Mouse (Mus musculus) stomach, embryonic 15.5 days (tissue): ENCODE results near the gene Slc4a2. TPM values are rescaled to one million over a fixed set of nuclear protein-coding genes. Genes with fewer than 3 reads are reported as not detected.

Experiments used
- ATAC-seq: fragments of 200-750 bp; cut with Nextera tagmentation; 2 replicates; pipeline ENCODE4 v1.8.0; 2017; ENCODE audit warnings: low read depth, moderate number of reproducible peaks, moderate TSS enrichment; ENCODE audit not compliant: insufficient read depth, low FRiP score
- H3K27ac ChIP-seq: fragments of 300-500 bp; sonication (generic); 2 replicates; pipeline ENCODE4 v1.5.1; 2015; ENCODE audit warnings: mild to moderate bottlenecking, inconsistent platforms
- H3K27me3 ChIP-seq: fragments of 300-500 bp; sonication (generic); replicated peaks from 2 replicates; pipeline ENCODE4 v1.6.1; 2015; ENCODE audit warnings: inconsistent platforms
- H3K36me3 ChIP-seq: fragments of 300-500 bp; sonication (generic); 2 replicates; pipeline ENCODE4 v1.6.1; 2015; ENCODE audit warnings: inconsistent platforms
- H3K4me1 ChIP-seq: fragments of 300-500 bp; sonication (generic); 2 replicates; pipeline ENCODE4 v1.6.1; 2015; ENCODE audit warnings: inconsistent platforms
- H3K4me2 ChIP-seq: fragments of 300-500 bp; sonication (generic); 2 replicates; pipeline ENCODE4 v1.6.1; 2015; ENCODE audit warnings: mild to moderate bottlenecking, inconsistent platforms
- H3K4me3 ChIP-seq: fragments of 300-500 bp; sonication (generic); replicated peaks from 2 replicates; pipeline ENCODE4 v1.5.1; 2015; ENCODE audit warnings: inconsistent platforms
- H3K9ac ChIP-seq: fragments of 300-500 bp; sonication (generic); 2 replicates; pipeline ENCODE4 v1.6.1; 2015; ENCODE audit warnings: inconsistent platforms
- H3K9me3 ChIP-seq: fragments of 300-500 bp; sonication (generic); 2 replicates; pipeline ENCODE4 v1.6.1; 2016; ENCODE audit warnings: inconsistent platforms
- WGBS: fragments of 180-500 bp; shearing (Covaris S2); methylation state at CpG from one replicate; pipeline ENCODE4 v1.1.7; 2015; 5-methylcytosine and 5-hydroxymethylcytosine counted together
- polyA plus RNA-seq: library from polyadenylated mRNA; unstranded; fragments of >200 nt; fragmentation: Nextera tagmentation; extraction: Ambion mirVana; gene quantifications from 2 replicates; pipeline ENCODE4 v1.2.1, GENCODE M21; 2015

Slc4a2 gene
- polyA plus RNA-seq, 1 experiment from 2014 or later: 38.8 TPM

DNA sequence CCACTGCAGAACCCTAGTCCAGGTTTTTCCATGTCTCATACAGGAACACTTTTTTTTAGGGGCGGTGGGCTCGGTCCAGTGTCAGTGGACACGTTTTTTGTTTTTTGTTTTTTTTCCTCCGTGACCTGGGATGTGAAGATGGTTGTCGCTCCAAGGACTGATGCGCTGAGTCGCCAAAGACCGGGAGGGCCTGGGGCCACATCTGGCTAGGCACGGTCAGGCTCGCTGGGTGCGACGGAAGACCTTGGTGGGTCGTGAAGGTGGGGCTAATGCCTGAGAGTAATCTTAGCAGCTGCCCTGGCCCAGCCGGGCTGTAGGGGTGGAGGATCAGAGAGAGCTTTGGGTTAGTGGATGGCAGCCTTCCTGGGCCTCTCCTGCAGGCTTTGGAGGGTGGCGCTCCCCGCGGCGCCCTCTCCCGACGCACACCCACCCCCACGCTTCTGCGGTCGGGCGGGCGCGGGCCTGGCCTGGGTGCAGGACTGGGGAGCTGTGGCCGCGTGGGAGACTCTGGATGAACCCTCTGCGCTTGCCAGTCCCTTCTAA lies 29.1 kb downstream of the Slc4a2 start:
- WGBS: under 1% methylated on average over 29 of the region's 29 CpGs
- ATAC-seq: no peak

DNA sequence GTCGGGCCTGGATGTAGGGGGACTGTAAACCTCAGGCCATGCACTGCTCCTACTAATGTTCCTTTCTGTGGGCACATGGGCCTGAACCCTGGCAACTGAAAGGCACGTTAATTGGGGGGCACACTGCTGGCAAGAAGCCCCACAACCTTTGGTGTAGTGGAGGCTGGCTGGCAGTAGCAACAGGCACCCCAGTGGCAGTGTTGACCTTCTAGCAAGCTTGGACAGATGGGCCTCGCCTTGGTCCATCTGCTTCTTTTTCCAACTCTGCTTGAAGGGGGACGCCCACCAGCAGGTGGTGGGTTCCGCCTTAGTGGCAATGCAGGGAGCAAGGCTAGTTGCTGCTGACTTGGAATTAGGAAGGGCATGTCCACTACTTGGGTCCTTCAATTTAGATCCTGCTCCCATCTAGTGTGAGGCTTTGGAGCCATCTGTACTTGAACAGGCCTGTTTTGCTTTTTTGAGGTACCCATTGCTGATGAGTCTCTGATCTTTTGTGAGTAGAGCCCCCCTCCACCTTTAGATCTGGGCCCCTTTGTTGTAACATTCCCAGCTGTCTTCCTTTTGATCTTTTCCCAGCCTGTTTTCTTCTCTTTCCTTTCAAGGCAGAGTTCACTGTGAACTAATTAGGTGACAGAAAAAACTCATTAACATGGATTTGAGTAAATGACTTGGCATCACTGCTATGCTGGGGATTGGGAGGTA lies 29.8 kb downstream of the Slc4a2 start:
- no peak for ATAC-seq
- 18% methylated on average over 5 of the region's 5 CpGs for WGBS

More for the DNA sequence above, 29.1 kb downstream of the Slc4a2 start:
- Histone ChIP-seq H3K27ac (peak overlapping the region; percentile 90), H3K4me2 (peak overlapping the region; percentile 92), H3K36me3 (no peaks in the 10 kb centered on the region), H3K9me3 (no peaks in the 10 kb centered on the region), H3K9ac (peak overlapping the region; percentile 92), H3K4me3 (peak overlapping the region; percentile 86), H3K4me1 (peaks cover 37% of the 10 kb centered on the region), H3K27me3 (no peaks in the 10 kb centered on the region)

DNA sequence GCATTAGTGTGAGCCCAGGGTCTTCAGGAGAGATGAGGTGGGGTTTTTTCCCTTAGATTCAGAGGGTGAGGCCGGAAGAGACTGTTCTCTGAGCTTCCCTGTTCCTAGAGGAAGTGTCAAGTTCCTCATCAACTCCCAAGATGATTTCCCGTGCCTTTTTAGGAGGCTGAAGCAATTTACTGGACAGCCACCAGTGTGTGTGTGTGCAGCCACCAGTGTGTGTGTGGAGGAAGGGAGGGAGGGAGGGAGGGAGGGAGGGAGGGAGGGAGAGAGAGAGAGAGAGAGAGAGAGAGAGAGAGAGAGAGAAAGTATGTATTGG lies 30.3 kb downstream of the Slc4a2 start:
- peaks cover 34% of the 10 kb centered on the region for H3K4me1 ChIP-seq
- H3K9ac ChIP-seq: no peak overlapping the region
- WGBS: 17% methylated on average over 2 of the region's 2 CpGs
- H3K27me3 ChIP-seq: no peaks in the 10 kb centered on the region
- peak overlapping the region; percentile 37; the same call in 1 of the 2 replicates for H3K27ac ChIP-seq
- peak overlapping the region; percentile 92 for H3K4me2 ChIP-seq
- no peak for ATAC-seq
- no peaks in the 10 kb centered on the region for H3K36me3 ChIP-seq
- H3K9me3 ChIP-seq: no peaks in the 10 kb centered on the region
- H3K4me3 ChIP-seq: peak overlapping the region; percentile 86; the same call in 1 of the 2 replicates

More for the DNA sequence above, 29.8 kb downstream of the Slc4a2 start:
- Histone ChIP-seq H3K9ac (peak overlapping the region; percentile 92; the same call in 1 of the 2 replicates), H3K27me3 (no peaks in the 10 kb centered on the region), H3K4me1 (peaks cover 34% of the 10 kb centered on the region), H3K27ac (peak overlapping the region; percentile 90; the same call in 1 of the 2 replicates), H3K4me3 (peak overlapping the region; percentile 86), H3K4me2 (peak overlapping the region; percentile 92), H3K9me3 (no peaks in the 10 kb centered on the region), H3K36me3 (no peaks in the 10 kb centered on the region)

GRCm38 (mm10) chr5:24455076-24455475 lies 31.4 kb downstream of the Slc4a2 start:
- Histone ChIP-seq H3K4me3 (no peak overlapping the region), H3K4me1 (peaks cover 34% of the 10 kb centered on the region), H3K9ac (no peak overlapping the region), H3K27ac (peak overlapping the region; percentile 61), H3K9me3 (no peaks in the 10 kb centered on the region), H3K27me3 (no peaks in the 10 kb centered on the region), H3K36me3 (no peaks in the 10 kb centered on the region), H3K4me2 (peak overlapping the region; percentile 1; the same call in 1 of the 2 replicates)
- no peak for ATAC-seq
- WGBS: 61% methylated on average over 3 of the region's 3 CpGs

DNA sequence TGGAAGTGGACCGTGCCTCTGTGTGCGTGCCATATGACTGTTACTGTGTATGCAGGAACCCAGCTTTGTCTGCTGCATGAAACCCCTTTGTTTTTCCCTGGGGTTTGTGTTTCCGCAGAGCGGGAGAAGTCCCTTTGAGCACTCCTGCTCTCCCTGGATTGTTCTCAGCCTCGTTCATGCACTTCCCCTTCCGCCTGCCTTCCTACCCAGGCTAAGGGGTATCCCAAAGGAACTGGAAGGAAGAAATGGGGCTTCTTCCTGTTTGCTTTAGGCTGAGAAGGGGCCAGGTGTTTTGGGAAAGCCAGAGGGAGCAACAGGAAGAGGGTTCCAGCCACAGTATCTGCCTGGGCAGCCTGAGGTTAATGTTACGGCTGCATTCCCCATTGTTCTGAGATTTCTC lies 32.0 kb downstream of the Slc4a2 start:
- Histone ChIP-seq H3K4me3 (no peak overlapping the region), H3K27ac (peak overlapping the region; percentile 61), H3K4me1 (peaks cover 34% of the 10 kb centered on the region), H3K4me2 (peak overlapping the region; percentile 1; the same call in 1 of the 2 replicates), H3K27me3 (no peaks in the 10 kb centered on the region), H3K9ac (no peak overlapping the region), H3K9me3 (no peaks in the 10 kb centered on the region), H3K36me3 (no peaks in the 10 kb centered on the region)
- ATAC-seq: no peak
- WGBS: 64% methylated on average over 7 of the region's 7 CpGs

- Histone ChIP-seq H3K4me1 (0 out of 2 replicates have a peak, but pooled peaks cover 9% of the 10 kb centered on the region), H3K9me3 (no peaks in the 10 kb centered on the region)
- ATAC-seq: no peak
Observed at GRCm38 (mm10) chr5:24466762-24467161, 43.1 kb downstream of the Slc4a2 start.

DNA sequence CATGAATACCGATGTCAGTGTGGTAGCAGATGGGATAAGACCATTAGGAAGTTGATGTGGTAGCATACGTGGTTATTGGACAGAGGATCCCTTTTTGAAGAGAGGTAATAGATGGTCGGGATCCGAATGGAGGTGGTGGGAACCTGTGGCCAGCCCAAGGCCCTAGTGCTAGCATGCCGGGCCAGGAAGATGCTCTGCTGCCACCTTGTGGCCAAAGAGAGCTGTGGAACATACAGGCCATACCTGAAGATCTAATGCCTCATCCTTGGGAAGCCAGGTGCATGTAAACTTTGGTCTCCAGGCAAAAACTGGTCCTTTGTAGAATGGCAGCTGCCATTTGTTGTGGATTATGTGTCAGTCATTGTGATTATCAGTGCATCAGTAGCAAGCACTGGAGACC lies 47.0 kb downstream of the Slc4a2 start:
- Histone ChIP-seq H3K27me3 (no peaks in the 10 kb centered on the region), H3K4me2 (no peak overlapping the region), H3K36me3 (no peaks in the 10 kb centered on the region), H3K4me1 (peaks cover 36% of the 10 kb centered on the region), H3K9ac (no peak overlapping the region), H3K4me3 (no peak overlapping the region), H3K9me3 (no peaks in the 10 kb centered on the region), H3K27ac (no peak overlapping the region)
- 8% methylated on average over 5 of the region's 5 CpGs for WGBS
- ATAC-seq: peak; percentile 47; the same call in 1 of the 2 replicates

More at GRCm38 (mm10) chr5:24466762-24467161, 43.1 kb downstream of the Slc4a2 start:
- WGBS: 67% methylated on average over 12 of the region's 12 CpGs
- no peaks in the 10 kb centered on the region for H3K27me3 ChIP-seq
- H3K9ac ChIP-seq: no peak overlapping the region
- H3K27ac ChIP-seq: no peak overlapping the region
- H3K4me3 ChIP-seq: no peak overlapping the region
- H3K36me3 ChIP-seq: peaks cover 2% of the 10 kb centered on the region; the same call in 1 of the 2 replicates
- H3K4me2 ChIP-seq: no peak overlapping the region

DNA sequence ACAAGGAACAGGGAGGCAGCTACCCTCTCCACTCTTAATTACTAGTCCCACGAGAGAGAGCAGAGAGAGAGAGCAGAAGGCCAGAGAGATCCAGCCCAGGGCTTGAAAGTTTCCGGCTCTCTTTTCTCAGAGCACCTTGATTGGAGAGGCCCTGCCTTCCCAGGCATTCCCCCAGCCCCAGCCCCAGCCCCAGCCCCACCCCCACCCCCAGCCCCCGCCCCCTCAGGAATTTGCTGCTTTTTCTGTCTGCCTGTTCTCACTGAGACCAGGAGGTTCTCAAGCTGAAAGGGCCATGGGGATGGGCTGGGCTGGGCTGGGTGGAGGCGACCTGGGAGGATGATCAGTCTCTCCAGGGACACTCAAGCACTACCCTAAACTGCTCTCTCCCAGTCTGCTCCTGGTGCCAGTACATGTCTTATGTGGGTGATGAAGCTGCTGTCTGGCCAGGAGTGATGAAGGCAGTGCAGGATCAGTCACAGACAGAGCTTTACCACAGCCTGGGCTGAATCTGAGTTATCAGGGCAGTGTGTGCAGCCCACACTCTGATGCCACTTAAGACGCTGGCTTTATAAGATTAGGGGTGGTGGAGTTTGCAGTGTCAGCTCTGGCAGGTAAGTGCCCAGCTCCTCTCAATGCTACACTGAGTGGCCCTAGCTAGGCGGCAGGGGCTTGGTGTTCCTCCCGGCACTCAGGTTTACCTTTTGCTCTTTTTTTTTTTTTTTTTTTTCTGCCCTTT lies 49.4 kb downstream of the Slc4a2 start:
- peak overlapping the region; percentile 29 for H3K4me2 ChIP-seq
- H3K27ac ChIP-seq: peak overlapping the region; percentile 37; the same call in 1 of the 2 replicates
- no peak overlapping the region for H3K9ac ChIP-seq
- H3K4me1 ChIP-seq: peaks cover 31% of the 10 kb centered on the region
- no peaks in the 10 kb centered on the region for H3K27me3 ChIP-seq
- H3K9me3 ChIP-seq: no peaks in the 10 kb centered on the region
- ATAC-seq: no peak
- no peak overlapping the region for H3K4me3 ChIP-seq
- WGBS: 41% methylated on average over 6 of the region's 7 CpGs
- peaks cover 6% of the 10 kb centered on the region for H3K36me3 ChIP-seq

GRCm38 (mm10) chr5:24474025-24474722 lies 50.5 kb downstream of the Slc4a2 start:
- H3K4me2 ChIP-seq: peak overlapping the region; percentile 61
- H3K27me3 ChIP-seq: no peaks in the 10 kb centered on the region
- peak overlapping the region; percentile 1; the same call in 1 of the 2 replicates for H3K9ac ChIP-seq
- WGBS: 7% methylated on average over 77 of the region's 77 CpGs
- H3K4me3 ChIP-seq: peak overlapping the region; percentile 47
- ATAC-seq: peak; percentile 57; the same call in 1 of the 2 replicates
- peaks cover 31% of the 10 kb centered on the region for H3K4me1 ChIP-seq
- peak overlapping the region; percentile 33 for H3K27ac ChIP-seq
- H3K36me3 ChIP-seq: peaks cover 16% of the 10 kb centered on the region
- no peaks in the 10 kb centered on the region for H3K9me3 ChIP-seq

DNA sequence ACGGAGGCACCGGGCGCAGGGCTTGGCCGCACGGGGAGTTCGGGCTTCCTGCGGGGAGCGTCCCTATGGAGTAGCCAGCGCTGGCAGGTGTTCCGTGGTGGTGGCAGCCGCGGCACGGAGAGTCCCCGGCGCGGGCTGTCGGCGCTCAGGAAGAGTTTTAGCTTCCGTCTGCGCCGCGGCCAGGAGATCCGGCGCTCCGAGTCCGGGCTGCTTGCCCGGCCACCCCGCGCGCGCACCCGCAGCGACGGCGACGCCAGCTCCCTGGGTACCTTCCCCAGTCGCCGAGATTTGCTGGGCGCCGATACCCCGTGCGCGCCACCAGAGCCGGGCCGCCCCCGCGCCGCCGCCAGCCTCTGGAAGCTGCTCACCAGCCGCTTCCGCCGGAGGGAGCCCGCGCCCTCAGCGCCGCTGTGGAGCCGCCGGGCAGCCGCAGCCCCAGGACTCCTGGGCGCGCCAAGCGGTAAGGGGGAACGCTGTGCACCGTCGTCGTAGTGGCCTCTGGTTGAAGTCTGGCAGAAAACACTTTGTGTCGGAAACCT lies 51.2 kb downstream of the Slc4a2 start:
- Histone ChIP-seq H3K27ac (peak overlapping the region; percentile 33), H3K27me3 (no peaks in the 10 kb centered on the region), H3K9me3 (no peaks in the 10 kb centered on the region), H3K4me3 (peak overlapping the region; percentile 47), H3K4me1 (peaks cover 31% of the 10 kb centered on the region), H3K4me2 (peak overlapping the region; percentile 61), H3K36me3 (peaks cover 20% of the 10 kb centered on the region), H3K9ac (peak overlapping the region; percentile 1; the same call in 1 of the 2 replicates)
- 4% methylated on average over 66 of the region's 67 CpGs for WGBS
- ATAC-seq: no peak
